Mouse (Mus musculus) c-Kit-positive CD71-negative TER-119-negative erythroid progenitor cells, embryonic 14.5 days (primary cell): ENCODE data around the gene Ttc4.

Experiments
- DNase-seq: peaks from one replicate; pipeline ENCODE4 v3.0.0-alpha.2; 2013; ENCODE audit warnings: low read depth

Gene Ttc4

GRCm38 (mm10) chr4:106613560-106613959, 65.2 kb downstream of the Ttc4 start:
- no peak for DNase-seq

GRCm38 (mm10) chr4:106613105-106613504, 65.6 kb downstream of the Ttc4 start:
- no peak for DNase-seq
